Mouse (Mus musculus) MEL (cell line): ENCODE results near the gene Bfsp2. TPM values are rescaled to one million over a fixed set of nuclear protein-coding genes. Genes with fewer than 3 reads are reported as not detected.

Experiments
- DNase-seq: peaks from one replicate; pipeline ENCODE4 v3.0.0; 2011; ENCODE audit warnings: low read depth, low spot score
- H3K27ac ChIP-seq: 2 replicates; pipeline ENCODE4 v1.5.1; 2012; ENCODE audit warnings: low read depth, mild to moderate bottlenecking, control low read depth, low read length, moderate library complexity; ENCODE audit not compliant: control insufficient read depth
- H3K27me3 ChIP-seq, 2 experiments: fragments of 150-350 bp in 1 of 2; sonication (generic) in 1 of 2; 2 replicates each; pipeline ENCODE4 v1.6.1; 2012; ENCODE audit warnings: low read length in 2 of 2, mild to moderate bottlenecking in 2 of 2, improper control_type of control experiment in 1 of 2, moderate library complexity in 1 of 2; ENCODE audit not compliant: insufficient read depth in 2 of 2, control insufficient read depth in 1 of 2
- H3K36me3 ChIP-seq, 2 experiments: 2 replicates each; pipeline ENCODE4 v1.6.1; 2012 to 2014; ENCODE audit warnings: low read length in 2 of 2, improper control_type of control experiment in 1 of 2, inconsistent platforms in 1 of 2, mild to moderate bottlenecking in 1 of 2; ENCODE audit not compliant: insufficient read depth in 2 of 2, control insufficient read depth in 1 of 2
- H3K4me1 ChIP-seq, 2 experiments: fragments of 150-350 bp in 1 of 2; sonication (generic) in 1 of 2; 2 replicates each; pipeline ENCODE4 v1.6.1; 2012; ENCODE audit warnings: low read length in 2 of 2, improper control_type of control experiment in 1 of 2, mild to moderate bottlenecking in 1 of 2; ENCODE audit not compliant: insufficient read depth in 2 of 2, control insufficient read depth in 1 of 2
- H3K4me3 ChIP-seq, 2 experiments: fragments of 150-350 bp in 1 of 2; sonication (generic) in 1 of 2; 2 replicates each; pipeline ENCODE4 v1.5.1; 2012; ENCODE audit warnings: low read depth in 2 of 2, low read length in 2 of 2, mild to moderate bottlenecking in 2 of 2, moderate library complexity in 2 of 2, control low read depth in 1 of 2, improper control_type of control experiment in 1 of 2; ENCODE audit not compliant: control insufficient read depth in 1 of 2, insufficient read depth in 1 of 2
- H3K79me2 ChIP-seq: 2 replicates; pipeline ENCODE4 v1.6.1; 2012; ENCODE audit warnings: mild to moderate bottlenecking, low read length, moderate library complexity; ENCODE audit not compliant: control insufficient read depth, poor library complexity, insufficient read depth
- H3K9ac ChIP-seq: 2 replicates; pipeline ENCODE4 v1.6.1; 2012; ENCODE audit warnings: low read depth, mild to moderate bottlenecking, control low read depth, low read length, moderate library complexity; ENCODE audit not compliant: control insufficient read depth, poor library complexity, severe bottlenecking
- H3K9me3 ChIP-seq: fragments of 150-350 bp; sonication (generic); replicated peaks from 2 replicates; pipeline ENCODE4 v1.6.1; 2012; ENCODE audit warnings: mild to moderate bottlenecking, low read length, improper control_type of control experiment, moderate library complexity; ENCODE audit not compliant: insufficient read depth
- CHD1 ChIP-seq: IDR thresholded peaks from 2 replicates; pipeline ENCODE4 v1.6.1; 2012; ENCODE audit warnings: low read depth, mild to moderate bottlenecking, inconsistent platforms, low read length, improper control_type of control experiment
- CHD2 ChIP-seq: IDR thresholded peaks from 2 replicates; pipeline ENCODE4 v1.6.1; 2011; ENCODE audit warnings: low read length, improper control_type of control experiment
- CTCF ChIP-seq, 3 experiments: IDR thresholded peaks in 2 of 3; conservative IDR thresholded peaks in 1 of 3; 2 replicates each; pipeline ENCODE4 v1.5.1; 2011 to 2012; ENCODE audit warnings: low read length in 3 of 3, low read depth in 2 of 3, mild to moderate bottlenecking in 2 of 3, improper control_type of control experiment in 1 of 3, inconsistent platforms in 1 of 3, mixed read lengths in 1 of 3, moderate library complexity in 1 of 3; ENCODE audit not compliant: control insufficient read depth in 1 of 3, insufficient read depth in 1 of 3, poor library complexity in 1 of 3, severe bottlenecking in 1 of 3
- E2F4 ChIP-seq: IDR thresholded peaks from 2 replicates; pipeline ENCODE4 v1.6.1; 2011; ENCODE audit warnings: low read depth, low read length, improper control_type of control experiment, borderline replicate concordance
- ELF1 ChIP-seq: IDR thresholded peaks from 2 replicates; pipeline ENCODE4 v1.6.1; 2014; ENCODE audit warnings: low read depth, mild to moderate bottlenecking, inconsistent platforms, low read length, improper control_type of control experiment, moderate library complexity
- EP300 ChIP-seq, 2 experiments: IDR thresholded peaks; 2 replicates each; pipeline ENCODE4 v1.6.1; 2011; ENCODE audit warnings: improper control_type of control experiment in 2 of 2, low read length in 2 of 2, low read depth in 1 of 2, mild to moderate bottlenecking in 1 of 2
- ETS1 ChIP-seq: IDR thresholded peaks from 2 replicates; pipeline ENCODE4 v1.6.1; 2012; ENCODE audit warnings: low read depth, mild to moderate bottlenecking, inconsistent platforms, low read length, improper control_type of control experiment, moderate library complexity
- KAT2A ChIP-seq: conservative IDR thresholded peaks from 2 replicates; pipeline ENCODE4 v1.6.1; 2012; ENCODE audit warnings: low read depth, low read length, improper control_type of control experiment, inconsistent platforms
- MAX ChIP-seq: IDR thresholded peaks from 2 replicates; pipeline ENCODE4 v1.6.1; 2011; ENCODE audit warnings: low read length, improper control_type of control experiment
- MAZ ChIP-seq: IDR thresholded peaks from 2 replicates; pipeline ENCODE4 v1.6.1; 2012; ENCODE audit warnings: low read depth, mild to moderate bottlenecking, inconsistent platforms, low read length, improper control_type of control experiment
- MXI1 ChIP-seq: IDR thresholded peaks from 2 replicates; pipeline ENCODE4 v1.6.1; 2011; ENCODE audit warnings: mild to moderate bottlenecking, low read depth, low read length, improper control_type of control experiment
- MYC ChIP-seq: IDR thresholded peaks from 2 replicates; pipeline ENCODE4 v1.6.1; 2011; ENCODE audit warnings: low read depth, mild to moderate bottlenecking, low read length, improper control_type of control experiment, moderate library complexity
- NELFE ChIP-seq: IDR thresholded peaks from 2 replicates; pipeline ENCODE4 v1.6.1; 2011; ENCODE audit warnings: low read depth, low read length, improper control_type of control experiment
- POLR2A ChIP-seq, 2 experiments: IDR thresholded peaks; 2 replicates each; pipeline ENCODE4 v1.6.1; 2011 to 2012; ENCODE audit warnings: low read length in 2 of 2, mild to moderate bottlenecking in 2 of 2, control low read depth in 1 of 2, improper control_type of control experiment in 1 of 2, low read depth in 1 of 2, moderate library complexity in 1 of 2; ENCODE audit not compliant: control insufficient read depth in 1 of 2, insufficient read depth in 1 of 2, poor library complexity in 1 of 2
- POLR2AphosphoS2 ChIP-seq: IDR thresholded peaks from 2 replicates; pipeline ENCODE4 v1.6.1; 2011; ENCODE audit warnings: low read length, improper control_type of control experiment
- POLR2AphosphoS5 ChIP-seq: IDR thresholded peaks from 2 replicates; pipeline ENCODE4 v1.6.1; 2012; ENCODE audit warnings: low read depth, borderline replicate concordance, mild to moderate bottlenecking, inconsistent platforms, low read length, moderate library complexity, mixed read lengths
- RAD21 ChIP-seq: IDR thresholded peaks from 2 replicates; pipeline ENCODE4 v1.6.1; 2011; ENCODE audit warnings: mild to moderate bottlenecking, low read depth, low read length, improper control_type of control experiment
- SIN3A ChIP-seq: IDR thresholded peaks from 2 replicates; pipeline ENCODE4 v1.6.1; 2012; ENCODE audit warnings: low read length, improper control_type of control experiment, inconsistent platforms
- SMC3 ChIP-seq: IDR thresholded peaks from 2 replicates; pipeline ENCODE4 v1.6.1; 2011; ENCODE audit warnings: low read depth, low read length, improper control_type of control experiment
- TAL1 ChIP-seq: IDR thresholded peaks from 2 replicates; pipeline ENCODE4 v1.6.1; 2012; ENCODE audit warnings: mild to moderate bottlenecking, inconsistent platforms, low read length, moderate library complexity, mixed read lengths
- TCF12 ChIP-seq: IDR thresholded peaks from 2 replicates; pipeline ENCODE4 v1.6.1; 2014; ENCODE audit warnings: low read depth, mild to moderate bottlenecking, inconsistent platforms, low read length, improper control_type of control experiment, moderate library complexity
- UBTF ChIP-seq: IDR thresholded peaks from 2 replicates; pipeline ENCODE4 v1.6.1; 2012; ENCODE audit warnings: low read depth, mild to moderate bottlenecking, inconsistent platforms, low read length, improper control_type of control experiment, moderate library complexity, borderline replicate concordance; ENCODE audit not compliant: insufficient read depth
- USF1 ChIP-seq: IDR thresholded peaks from 2 replicates; pipeline ENCODE4 v1.6.1; 2014; ENCODE audit warnings: low read depth, mild to moderate bottlenecking, inconsistent platforms, low read length, improper control_type of control experiment, moderate library complexity
- ZC3H11A ChIP-seq: IDR thresholded peaks from 2 replicates; pipeline ENCODE4 v1.6.1; 2012; ENCODE audit warnings: low read depth, mild to moderate bottlenecking, inconsistent platforms, low read length, improper control_type of control experiment
- ZKSCAN1 ChIP-seq: IDR thresholded peaks from 2 replicates; pipeline ENCODE4 v1.6.1; 2012; ENCODE audit warnings: low read depth, mild to moderate bottlenecking, inconsistent platforms, low read length, improper control_type of control experiment, moderate library complexity
- ZMIZ1 ChIP-seq: IDR thresholded peaks from 2 replicates; pipeline ENCODE4 v1.6.1; 2012; ENCODE audit warnings: low read depth, mild to moderate bottlenecking, inconsistent platforms, low read length, improper control_type of control experiment, moderate library complexity
- ZNF384 ChIP-seq: IDR thresholded peaks from 2 replicates; pipeline ENCODE4 v1.6.1; 2012; ENCODE audit warnings: low read depth, mild to moderate bottlenecking, inconsistent platforms, low read length, improper control_type of control experiment
- polyA plus RNA-seq, 2 experiments: library from polyadenylated mRNA; stranded (reverse) in 1 of 2; unstranded in 1 of 2; fragments of >175 nt in 1 of 2; fragments of >200 nt in 1 of 2; gene quantifications; 2 replicates each; pipeline versions ENCODE4 v1.2.1 to v1.2.4; 2012; ENCODE audit warnings: low replicate concordance in 2 of 2, low read depth in 1 of 2; ENCODE audit not compliant: insufficient read length in 2 of 2, insufficient read depth in 1 of 2, missing spikeins in 1 of 2
- total RNA-seq: library from RNA; depleted of rRNA; stranded (reverse); fragments of 300-350 nt; gene quantifications from 2 replicates; pipeline ENCODE4 v1.2.3, GENCODE M21; 2012

Bfsp2 gene
- total and polyA plus RNA-seq, 3 experiments, result 0.27 to 2.4 TPM; not detected in 1

- H3K9me3 ChIP-seq, result no peaks in the 10 kb centered on the region
- no peaks in the 10 kb centered on the region for H3K79me2 ChIP-seq
- H3K4me3 ChIP-seq, result no peak overlapping the region
- no peak for DNase-seq
- no peaks in the 10 kb centered on the region for H3K27me3 ChIP-seq
- H3K4me1 ChIP-seq, result no peaks in the 10 kb centered on the region
- no peaks in the 10 kb centered on the region for H3K36me3 ChIP-seq
- no peak for TF ChIP-seq CHD1
- no peak for TF ChIP-seq UBTF
- TF ChIP-seq ZKSCAN1, result no peak
- TF ChIP-seq CHD2, result no peak
- TF ChIP-seq TCF12, result no peak
- TF ChIP-seq MAZ, result no peak
- TF ChIP-seq ZMIZ1, result no peak
- TF ChIP-seq KAT2A, result no peak
- TF ChIP-seq ZNF384, result no peak
- no peak for TF ChIP-seq USF1
- TF ChIP-seq ZC3H11A, result no peak
- TF ChIP-seq MXI1, result no peak
- no peak for TF ChIP-seq NELFE
- no peak for TF ChIP-seq ETS1
- TF ChIP-seq POLR2A (IDR thresholded peaks at IDR 0.05; ENCODE audit: control insufficient read depth in 1 of 2, insufficient read depth in 1 of 2, low read depth in 1 of 2, low read length in 2 of 2, poor library complexity in 1 of 2), result no peak
- no peak for TF ChIP-seq EP300 (IDR thresholded peaks at IDR 0.05; ENCODE audit: low read depth in 1 of 2, low read length in 2 of 2)
- no peak for TF ChIP-seq MAX
- TF ChIP-seq RAD21, result no peak
- no peak overlapping the region for H3K27ac ChIP-seq
- H3K9ac ChIP-seq, result no peak overlapping the region
Measured at GRCm38 (mm10) chr9:103432122-103432778, 48.0 kb downstream of the Bfsp2 start.

GRCm38 (mm10) chr9:103431718-103432117, 48.5 kb downstream of the Bfsp2 start:
- Histone ChIP-seq H3K36me3 (no peaks in the 10 kb centered on the region), H3K9me3 (no peaks in the 10 kb centered on the region), H3K27ac (no peak overlapping the region)
- no peak for DNase-seq
- TF ChIP-seq SMC3 (no peak), E2F4 (no peak), ZNF384 (no peak), POLR2AphosphoS5 (no peak), SIN3A (no peak), CTCF (IDR thresholded peaks at IDR 0.05 in 2 of 3, conservative IDR thresholded peaks at IDR 0.05 in 1 of 3; ENCODE audit: control insufficient read depth in 1 of 3, insufficient read depth in 1 of 3, low read depth in 2 of 3, low read length in 3 of 3, poor library complexity in 1 of 3, severe bottlenecking in 1 of 3) (no peak), EP300 (IDR thresholded peaks at IDR 0.05; ENCODE audit: low read depth in 1 of 2, low read length in 2 of 2) (no peak), ELF1 (no peak), MYC (no peak), POLR2AphosphoS2 (no peak), USF1 (no peak), MAZ (no peak), TCF12 (no peak), TAL1 (no peak)
- TF ChIP-seq, all 39 proteins: peak for 0
- Histone ChIP-seq H3K4me3 (no peak overlapping the region), H3K9ac (no peak overlapping the region), H3K79me2 (no peaks in the 10 kb centered on the region), H3K4me1 (no peaks in the 10 kb centered on the region), H3K27me3 (no peaks in the 10 kb centered on the region)
